Mouse (Mus musculus) cortical plate, adult 2 months (tissue): ENCODE data around the gene Stac2.

ENCODE experiments used
- CTCF ChIP-seq: fragments of 200-500 bp; IDR thresholded peaks from 2 replicates; pipeline ENCODE4 v1.5.1; 2011; ENCODE audit warnings: mild to moderate bottlenecking, control low read depth, low read length; ENCODE audit not compliant: insufficient read depth; ENCODE audit errors: extremely low read depth
- POLR2A ChIP-seq: fragments of 200-500 bp; IDR thresholded peaks from 2 replicates; pipeline ENCODE4 v1.6.1; 2011; ENCODE audit warnings: mild to moderate bottlenecking, low read length, control low read depth; ENCODE audit not compliant: insufficient read depth; ENCODE audit errors: extremely low read depth

- TF ChIP-seq CTCF (no peak), POLR2A (no peak)
Measured at GRCm38 (mm10) chr11:97996691-97997090, 56.6 kb downstream of the Stac2 start.
